Mouse (Mus musculus) heart, adult 18-20 months (tissue): ENCODE data around the gene Chst15. TPM values are rescaled to one million over a fixed set of nuclear protein-coding genes. Genes with fewer than 3 reads are reported as not detected.

ENCODE experiments used
- DNase-seq, 2 experiments: peaks; one replicate each; pipeline ENCODE4 v3.0.0; 2021 to 2022; ENCODE audit warnings: mixed read lengths in 1 of 2
- long read RNA-seq, 2 experiments: library from polyadenylated mRNA; stranded (forward); transcript quantifications; one replicate each; pipeline ENCODE4 v2.0.0; 2021
- total RNA-seq, 2 experiments: library from RNA; stranded (reverse); gene quantifications; 2 replicates each; pipeline ENCODE4 v1.2.3; 2021

The Chst15 gene
- 1 to 10 TPM; 6.0 to 9.3 TPM for total RNA-seq
- long read RNA-seq, experiment 1, full-length matches to known transcripts: 3 of 5 reads
- long read RNA-seq, experiment 1, partial matches to known transcripts: 0 of 5 reads
- long read RNA-seq, experiment 1, other reads (novel, unspliced or antisense): 2 of 5 reads
- long read RNA-seq, experiment 2, partial matches to known transcripts: 0 of 1 reads
- long read RNA-seq, experiment 2, other reads (novel, unspliced or antisense): 1 of 1 reads

- DNase-seq: peak; percentile 67 to 72
Measured at GRCm38 (mm10) chr7:132317036-132317541, at the start of gene Chst15. Chst15 (minus strand) TSS chr7:132317228.

- DNase-seq: peak in 1 of 2 experiments; percentile 31
Measured at GRCm38 (mm10) chr7:132365703-132366384, 48.8 kb upstream of the Chst15 start.

GRCm38 (mm10) chr7:132365111-132365510, 48.1 kb upstream of the Chst15 start:
- no peak for DNase-seq

GRCm38 (mm10) chr7:132364506-132364905, 47.5 kb upstream of the Chst15 start:
- no peak for DNase-seq

GRCm38 (mm10) chr7:132360336-132360735, 43.3 kb upstream of the Chst15 start:
- DNase-seq: no peak

GRCm38 (mm10) chr7:132358709-132359108, 41.7 kb upstream of the Chst15 start:
- DNase-seq: peak; percentile 28 to 61

- DNase-seq: peak in 1 of 2 experiments; percentile 49
Measured at GRCm38 (mm10) chr7:132358250-132358649, 41.2 kb upstream of the Chst15 start.

GRCm38 (mm10) chr7:132357841-132358237, 40.8 kb upstream of the Chst15 start:
- no peak for DNase-seq

- no peak for DNase-seq
Measured at GRCm38 (mm10) chr7:132356881-132357840, 40.1 kb upstream of the Chst15 start.

GRCm38 (mm10) chr7:132356185-132356584, 39.2 kb upstream of the Chst15 start:
- DNase-seq: no peak

- no peak for DNase-seq
Measured at GRCm38 (mm10) chr7:132355767-132356166, 38.7 kb upstream of the Chst15 start.

GRCm38 (mm10) chr7:132349075-132349572, 32.1 kb upstream of the Chst15 start:
- DNase-seq: no peak

- DNase-seq: peak; percentile 61 to 75
Measured at GRCm38 (mm10) chr7:132347273-132348045, 30.4 kb upstream of the Chst15 start.

GRCm38 (mm10) chr7:132345526-132346070, 28.6 kb upstream of the Chst15 start:
- no peak for DNase-seq

GRCm38 (mm10) chr7:132344606-132345005, 27.6 kb upstream of the Chst15 start:
- no peak for DNase-seq

- DNase-seq: no peak
Measured at GRCm38 (mm10) chr7:132343900-132344299, 26.9 kb upstream of the Chst15 start.

- DNase-seq: no peak
Measured at GRCm38 (mm10) chr7:132343146-132343545, 26.1 kb upstream of the Chst15 start.

- peak in 1 of 2 experiments; percentile 63 for DNase-seq
Measured at GRCm38 (mm10) chr7:132339041-132339839, 22.2 kb upstream of the Chst15 start.

- peak; percentile 46 to 77 for DNase-seq
Measured at GRCm38 (mm10) chr7:132338350-132338749, 21.3 kb upstream of the Chst15 start.

- DNase-seq: no peak
Measured at GRCm38 (mm10) chr7:132337268-132337917, 20.4 kb upstream of the Chst15 start.
